Mouse (Mus musculus) intestine, postnatal 0 days (tissue): ENCODE data around the gene Atxn7l1. TPM values are rescaled to one million over a fixed set of nuclear protein-coding genes. Genes with fewer than 3 reads are reported as not detected.

Experiments
- ATAC-seq: fragments of 200-750 bp; cut with Nextera tagmentation; 2 replicates; pipeline ENCODE4 v1.8.0; 2017; ENCODE audit warnings: mild to moderate bottlenecking, moderate TSS enrichment, moderate library complexity
- H3K27ac ChIP-seq: fragments of 300-500 bp; sonication (generic); 2 replicates; pipeline ENCODE4 v1.5.1; 2014; ENCODE audit warnings: mild to moderate bottlenecking, low read depth, low read length, moderate library complexity
- H3K27me3 ChIP-seq: fragments of 300-500 bp; sonication (generic); replicated peaks from 2 replicates; pipeline ENCODE4 v1.6.1; 2014; ENCODE audit warnings: low read length, mixed read lengths; ENCODE audit not compliant: control insufficient read depth, insufficient read depth
- H3K36me3 ChIP-seq: fragments of 300-500 bp; sonication (generic); 2 replicates; pipeline ENCODE4 v1.6.1; 2014; ENCODE audit warnings: mild to moderate bottlenecking, moderate library complexity; ENCODE audit not compliant: control insufficient read depth, insufficient read depth
- H3K4me1 ChIP-seq: fragments of 300-500 bp; sonication (generic); replicated peaks from 2 replicates; pipeline ENCODE4 v1.6.1; 2014; ENCODE audit warnings: antibody characterized with exemption, low read length, mixed read lengths; ENCODE audit not compliant: control insufficient read depth, insufficient read depth
- H3K4me2 ChIP-seq: fragments of 300-500 bp; sonication (generic); replicated peaks from 2 replicates; pipeline ENCODE4 v1.6.1; 2014; ENCODE audit warnings: low read depth, mild to moderate bottlenecking, moderate library complexity
- H3K4me3 ChIP-seq: fragments of 300-500 bp; sonication (generic); 2 replicates; pipeline ENCODE4 v1.5.1; 2014; ENCODE audit warnings: low read depth, low read length
- H3K9ac ChIP-seq: fragments of 300-500 bp; sonication (generic); 2 replicates; pipeline ENCODE4 v1.6.1; 2014; ENCODE audit warnings: mild to moderate bottlenecking, low read depth, low read length
- H3K9me3 ChIP-seq: fragments of 300-500 bp; sonication (generic); 2 replicates; pipeline ENCODE4 v1.6.1; 2016; ENCODE audit warnings: mixed run types; ENCODE audit not compliant: control insufficient read depth
- CTCF ChIP-seq: sonication (generic); IDR thresholded peaks from 2 replicates; pipeline ENCODE4 v1.5.1; 2016; ENCODE audit warnings: low read depth, mild to moderate bottlenecking, control low read depth, antibody characterized with exemption, moderate library complexity
- WGBS: fragments of 180-500 bp; shearing (Covaris S2); extraction: QIAGEN DNeasy Blood & Tissue Kit; methylation state at CpG from one replicate; pipeline ENCODE4 v1.1.7; 2014; 5-methylcytosine and 5-hydroxymethylcytosine counted together
- polyA plus RNA-seq: library from polyadenylated mRNA; unstranded; fragments of >200 nt; fragmentation: Nextera tagmentation; extraction: Ambion mirVana; gene quantifications from 2 replicates; pipeline ENCODE4 v1.2.1, GENCODE M21; 2015

Gene Atxn7l1
- polyA plus RNA-seq, 1 experiment from 2014 or later: 8.2 TPM

DNA sequence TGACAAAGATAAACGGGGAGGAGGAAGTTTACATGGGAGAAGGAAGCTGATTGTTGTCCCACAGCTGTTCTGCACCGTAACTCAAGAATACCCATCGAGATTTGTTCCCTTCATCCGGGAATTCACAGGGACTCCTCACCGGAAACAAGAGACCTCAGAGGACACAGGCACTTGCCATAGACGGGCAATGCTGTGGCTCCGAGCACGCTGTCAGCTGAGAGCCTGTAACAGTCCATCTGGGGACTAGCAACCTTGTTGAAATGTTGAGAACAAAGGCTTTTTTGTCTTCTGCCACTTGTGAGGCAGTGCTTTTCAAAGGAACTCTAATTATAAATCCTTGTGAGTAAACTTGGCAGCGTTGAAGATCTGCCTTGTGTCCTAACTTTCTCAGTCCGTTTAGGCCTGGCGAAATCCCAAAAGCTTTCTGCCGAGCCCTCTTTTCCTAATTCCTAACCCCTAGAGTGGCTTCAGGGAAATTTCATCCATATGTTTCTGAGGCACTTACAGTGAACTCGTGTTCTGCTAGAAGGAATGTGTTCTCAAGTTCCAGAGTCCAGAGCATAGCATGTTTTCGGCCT lies 36.5 kb upstream of the Atxn7l1 start:
- ATAC-seq: no peak
- Histone ChIP-seq H3K4me2 (no peak overlapping the region), H3K9me3 (no peaks in the 10 kb centered on the region), H3K36me3 (no peaks in the 10 kb centered on the region), H3K9ac (no peak overlapping the region), H3K27ac (peak overlapping the region; percentile 3; the same call in 1 of the 2 replicates), H3K4me3 (no peak overlapping the region), H3K27me3 (no peaks in the 10 kb centered on the region), H3K4me1 (no peaks in the 10 kb centered on the region)
- 43% methylated on average over 14 of the region's 14 CpGs for WGBS
- no peak; the same call in 1 of the 2 replicates for TF ChIP-seq CTCF

DNA sequence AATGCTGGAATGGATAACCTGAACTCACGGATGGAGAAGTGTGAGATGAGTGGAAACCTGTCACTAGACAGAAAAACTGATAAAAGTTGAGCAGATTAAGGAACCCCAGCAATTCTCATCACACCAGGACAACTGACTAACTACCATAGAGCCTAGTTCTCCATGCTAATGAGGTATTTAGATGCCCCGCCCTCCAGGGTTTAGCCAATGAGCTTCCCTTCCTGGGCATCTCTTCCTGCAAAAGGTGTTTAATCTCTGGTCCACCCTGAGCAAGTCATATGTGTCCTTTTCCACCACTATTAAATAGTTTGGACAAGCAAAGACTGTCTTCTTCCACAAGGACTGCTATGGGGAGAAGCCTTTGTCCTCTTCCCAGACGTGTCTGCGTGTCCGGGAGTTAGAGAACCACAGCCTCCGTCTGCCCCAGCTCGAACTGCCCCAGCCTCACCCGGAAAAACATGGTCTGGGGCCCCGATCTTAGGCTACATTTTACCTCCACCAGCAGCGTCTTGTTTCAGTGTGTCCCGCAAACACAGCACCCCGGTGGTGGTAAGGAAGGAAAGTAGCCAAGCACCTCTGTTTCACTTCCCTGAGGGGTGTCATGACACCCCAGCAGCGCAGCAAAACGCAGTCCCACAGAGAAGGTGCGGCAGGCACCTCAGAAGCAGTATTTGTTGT lies 28.7 kb upstream of the Atxn7l1 start:
- Histone ChIP-seq H3K27ac (no peak overlapping the region), H3K36me3 (no peaks in the 10 kb centered on the region), H3K27me3 (no peaks in the 10 kb centered on the region), H3K4me1 (no peaks in the 10 kb centered on the region), H3K9ac (no peak overlapping the region), H3K4me3 (peak overlapping the region; percentile 20), H3K4me2 (peak overlapping the region; percentile 68), H3K9me3 (no peaks in the 10 kb centered on the region)
- ATAC-seq: 0 out of 2 replicates have a peak, but pooled peaks have one; percentile 28
- 22% methylated on average over 15 of the region's 15 CpGs for WGBS
- TF ChIP-seq CTCF: no peak

- H3K9me3 ChIP-seq: no peaks in the 10 kb centered on the region
- ATAC-seq: no peak
- H3K27ac ChIP-seq: no peak overlapping the region
Measured at GRCm38 (mm10) chr12:33125594-33126227, 21.8 kb upstream of the Atxn7l1 start.

GRCm38 (mm10) chr12:33126243-33126642 lies 21.2 kb upstream of the Atxn7l1 start:
- Histone ChIP-seq H3K9me3 (no peaks in the 10 kb centered on the region), H3K4me2 (no peak overlapping the region), H3K36me3 (no peaks in the 10 kb centered on the region), H3K4me1 (no peaks in the 10 kb centered on the region), H3K4me3 (no peak overlapping the region), H3K27ac (no peak overlapping the region), H3K27me3 (no peaks in the 10 kb centered on the region), H3K9ac (no peak overlapping the region)
- no peak for ATAC-seq
- no peak for TF ChIP-seq CTCF

More at GRCm38 (mm10) chr12:33125594-33126227, 21.8 kb upstream of the Atxn7l1 start:
- Histone ChIP-seq H3K4me1 (no peaks in the 10 kb centered on the region), H3K4me2 (no peak overlapping the region), H3K27me3 (no peaks in the 10 kb centered on the region), H3K4me3 (no peak overlapping the region), H3K36me3 (no peaks in the 10 kb centered on the region), H3K9ac (no peak overlapping the region)
- 60% methylated on average over 9 of the region's 9 CpGs for WGBS
- TF ChIP-seq CTCF: no peak

GRCm38 (mm10) chr12:33128121-33128520 lies 19.4 kb upstream of the Atxn7l1 start:
- H3K4me1 ChIP-seq: no peaks in the 10 kb centered on the region
- TF ChIP-seq CTCF: no peak
- ATAC-seq: no peak
- no peaks in the 10 kb centered on the region for H3K36me3 ChIP-seq
- H3K9ac ChIP-seq: no peak overlapping the region
- WGBS: 79% methylated on average over 2 of the region's 2 CpGs
- no peaks in the 10 kb centered on the region for H3K9me3 ChIP-seq
- no peak overlapping the region for H3K4me2 ChIP-seq
- H3K27me3 ChIP-seq: no peaks in the 10 kb centered on the region
- no peak overlapping the region for H3K27ac ChIP-seq
- H3K4me3 ChIP-seq: no peak overlapping the region

- no peak for ATAC-seq
- Histone ChIP-seq H3K27me3 (no peaks in the 10 kb centered on the region), H3K9me3 (no peaks in the 10 kb centered on the region), H3K36me3 (no peaks in the 10 kb centered on the region), H3K4me2 (no peak overlapping the region), H3K4me1 (no peaks in the 10 kb centered on the region), H3K27ac (no peak overlapping the region), H3K9ac (no peak overlapping the region), H3K4me3 (no peak overlapping the region)
- 62% methylated on average over 7 of the region's 7 CpGs for WGBS
- no peak for TF ChIP-seq CTCF
Measured at GRCm38 (mm10) chr12:33128702-33129101, 18.8 kb upstream of the Atxn7l1 start.
